Mouse (Mus musculus): ENCODE data around the gene 2510009E07Rik. TPM values are rescaled to one million over a fixed set of nuclear protein-coding genes. Genes with fewer than 3 reads are reported as not detected.

Gene 2510009E07Rik
- total RNA-seq (2014; rRNA removed): 6.9 and 7.4 TPM in 2 replicates
- 3.6 and 3.7 TPM in 2 replicates for polyA plus RNA-seq (2012; rRNA removed)

GRCm38 (mm10) chr16:21694463-21695241, at the start of gene 2510009E07Rik:
TSS of gene 2510009E07Rik (minus strand) at chr16:21694665.
- peak within 1 kb of the TSS; percentile 5 for H3K27ac ChIP-seq (replicated peaks; ENCODE audit: insufficient read depth, low read depth, low read length)
- DNase-seq (ENCODE audit: extremely low read depth, low read depth, low spot score): peak; percentile 55
- TF ChIP-seq CTCF (IDR thresholded peaks at IDR 0.05; ENCODE audit: low read depth, low read length): no peak
- peak; percentile 40; the same call in 1 of the 2 replicates for TF ChIP-seq POLR2A (IDR thresholded peaks at IDR 0.05; ENCODE audit: extremely low read depth, insufficient read depth, low read length)
- peak within 1 kb of the TSS; percentile 59 for H3K4me3 ChIP-seq (ENCODE audit: insufficient read depth, low read depth, low read length)
- H3K27me3 ChIP-seq (ENCODE audit: control insufficient read depth, insufficient read depth, low read length): no peaks in the 10 kb centered on the region
- H3K9ac ChIP-seq (ENCODE audit: low read depth, low read length): peak within 1 kb of the TSS; percentile 63
- peaks cover 2% of the 10 kb centered on the region; the same call in 1 of the 2 replicates for H3K4me1 ChIP-seq (ENCODE audit: control insufficient read depth, insufficient read depth, low read length)
- no peaks in the 10 kb centered on the region; the same call in 1 of the 2 replicates for H3K36me3 ChIP-seq (ENCODE audit: control insufficient read depth, insufficient read depth, low read length)
- WGBS: 2% methylated on average over 54 of the region's 61 CpGs
- H3K79me2 ChIP-seq (ENCODE audit: control insufficient read depth, insufficient read depth, low read length): no peaks in the 10 kb centered on the region

GRCm38 (mm10) chr16:21743401-21743800, 48.9 kb upstream of the 2510009E07Rik start:
- Histone ChIP-seq H3K36me3 (ENCODE audit: control insufficient read depth, insufficient read depth, low read length) (no peaks in the 10 kb centered on the region), H3K4me1 (ENCODE audit: control insufficient read depth, insufficient read depth, low read length) (no peaks in the 10 kb centered on the region), H3K9ac (ENCODE audit: low read depth, low read length) (no peak overlapping the region), H3K79me2 (ENCODE audit: control insufficient read depth, insufficient read depth, low read length) (no peaks in the 10 kb centered on the region), H3K4me3 (ENCODE audit: insufficient read depth, low read depth, low read length) (no peak overlapping the region), H3K27me3 (ENCODE audit: control insufficient read depth, insufficient read depth, low read length) (no peaks in the 10 kb centered on the region), H3K27ac (replicated peaks; ENCODE audit: insufficient read depth, low read depth, low read length) (no peak overlapping the region)
- TF ChIP-seq CTCF (IDR thresholded peaks at IDR 0.05; ENCODE audit: low read depth, low read length) (no peak), POLR2A (IDR thresholded peaks at IDR 0.05; ENCODE audit: extremely low read depth, insufficient read depth, low read length) (no peak)
- DNase-seq (ENCODE audit: extremely low read depth, low read depth, low spot score): no peak
- WGBS: 94% methylated on average over 6 of the region's 6 CpGs

- Histone ChIP-seq H3K27ac (replicated peaks; ENCODE audit: insufficient read depth, low read depth, low read length) (no peak overlapping the region), H3K9ac (ENCODE audit: low read depth, low read length) (no peak overlapping the region), H3K4me1 (ENCODE audit: control insufficient read depth, insufficient read depth, low read length) (no peaks in the 10 kb centered on the region), H3K4me3 (ENCODE audit: insufficient read depth, low read depth, low read length) (no peak overlapping the region), H3K27me3 (ENCODE audit: control insufficient read depth, insufficient read depth, low read length) (no peaks in the 10 kb centered on the region), H3K36me3 (ENCODE audit: control insufficient read depth, insufficient read depth, low read length) (no peaks in the 10 kb centered on the region), H3K79me2 (ENCODE audit: control insufficient read depth, insufficient read depth, low read length) (no peaks in the 10 kb centered on the region)
- TF ChIP-seq CTCF (IDR thresholded peaks at IDR 0.05; ENCODE audit: low read depth, low read length) (no peak), POLR2A (IDR thresholded peaks at IDR 0.05; ENCODE audit: extremely low read depth, insufficient read depth, low read length) (no peak)
- WGBS: 89% methylated on average over 5 of the region's 5 CpGs
- DNase-seq (ENCODE audit: extremely low read depth, low read depth, low spot score): no peak
Measured at GRCm38 (mm10) chr16:21742898-21743297, 48.4 kb upstream of the 2510009E07Rik start.

GRCm38 (mm10) chr16:21742191-21742870, 47.9 kb upstream of the 2510009E07Rik start:
- TF ChIP-seq CTCF (IDR thresholded peaks at IDR 0.05; ENCODE audit: low read depth, low read length) (no peak), POLR2A (IDR thresholded peaks at IDR 0.05; ENCODE audit: extremely low read depth, insufficient read depth, low read length) (no peak)
- H3K4me3 ChIP-seq (ENCODE audit: insufficient read depth, low read depth, low read length): no peak overlapping the region
- no peaks in the 10 kb centered on the region for H3K4me1 ChIP-seq (ENCODE audit: control insufficient read depth, insufficient read depth, low read length)
- no peak for DNase-seq (ENCODE audit: extremely low read depth, low read depth, low spot score)
- H3K36me3 ChIP-seq (ENCODE audit: control insufficient read depth, insufficient read depth, low read length): no peaks in the 10 kb centered on the region
- no peaks in the 10 kb centered on the region for H3K27me3 ChIP-seq (ENCODE audit: control insufficient read depth, insufficient read depth, low read length)
- H3K27ac ChIP-seq (replicated peaks; ENCODE audit: insufficient read depth, low read depth, low read length): no peak overlapping the region
- H3K9ac ChIP-seq (ENCODE audit: low read depth, low read length): no peak overlapping the region
- H3K79me2 ChIP-seq (ENCODE audit: control insufficient read depth, insufficient read depth, low read length): no peaks in the 10 kb centered on the region
- WGBS: 87% methylated on average over 5 of the region's 5 CpGs

- H3K36me3 ChIP-seq (ENCODE audit: control insufficient read depth, insufficient read depth, low read length): no peaks in the 10 kb centered on the region
- no peak overlapping the region for H3K9ac ChIP-seq (ENCODE audit: low read depth, low read length)
- WGBS: 82% methylated on average over 3 of the region's 3 CpGs
- H3K27ac ChIP-seq (replicated peaks; ENCODE audit: insufficient read depth, low read depth, low read length): no peak overlapping the region
- no peak for DNase-seq (ENCODE audit: extremely low read depth, low read depth, low spot score)
- TF ChIP-seq POLR2A (IDR thresholded peaks at IDR 0.05; ENCODE audit: extremely low read depth, insufficient read depth, low read length) (no peak), CTCF (IDR thresholded peaks at IDR 0.05; ENCODE audit: low read depth, low read length) (no peak)
- no peak overlapping the region for H3K4me3 ChIP-seq (ENCODE audit: insufficient read depth, low read depth, low read length)
- H3K27me3 ChIP-seq (ENCODE audit: control insufficient read depth, insufficient read depth, low read length): no peaks in the 10 kb centered on the region
- H3K4me1 ChIP-seq (ENCODE audit: control insufficient read depth, insufficient read depth, low read length): no peaks in the 10 kb centered on the region
- no peaks in the 10 kb centered on the region for H3K79me2 ChIP-seq (ENCODE audit: control insufficient read depth, insufficient read depth, low read length)
Measured at GRCm38 (mm10) chr16:21741542-21741941, 47.1 kb upstream of the 2510009E07Rik start.
